Mouse (Mus musculus) stomach, embryonic 14.5 days (tissue): Measurements from ENCODE around the gene Txndc9. TPM values are rescaled to one million over a fixed set of nuclear protein-coding genes. Genes with fewer than 3 reads are reported as not detected.

ENCODE experiments used
- ATAC-seq: fragments of 200-750 bp; cut with Nextera tagmentation; 2 replicates; pipeline ENCODE4 v1.8.0; 2017; ENCODE audit warnings: low read depth, moderate TSS enrichment; ENCODE audit not compliant: insufficient number of reproducible peaks, insufficient read depth, low FRiP score
- H3K27ac ChIP-seq: fragments of 300-500 bp; sonication (generic); 2 replicates; pipeline ENCODE4 v1.5.1; 2014; ENCODE audit warnings: mild to moderate bottlenecking, low read length, moderate library complexity, mixed read lengths
- H3K27me3 ChIP-seq: fragments of 300-500 bp; sonication (generic); 2 replicates; pipeline ENCODE4 v1.6.1; 2014; ENCODE audit warnings: low read length, control low read depth, mixed read lengths; ENCODE audit not compliant: control insufficient read depth, insufficient read depth
- H3K36me3 ChIP-seq: fragments of 300-500 bp; sonication (generic); 2 replicates; pipeline ENCODE4 v1.6.1; 2014; ENCODE audit warnings: mild to moderate bottlenecking, control low read depth, low read length, moderate library complexity, mixed read lengths; ENCODE audit not compliant: control insufficient read depth, insufficient read depth
- H3K4me1 ChIP-seq: fragments of 300-500 bp; sonication (generic); 2 replicates; pipeline ENCODE4 v1.6.1; 2014; ENCODE audit warnings: low read length, control low read depth, mixed read lengths; ENCODE audit not compliant: control insufficient read depth, insufficient read depth
- H3K4me2 ChIP-seq: fragments of 300-500 bp; sonication (generic); replicated peaks from 2 replicates; pipeline ENCODE4 v1.6.1; 2014; ENCODE audit warnings: low read depth, low read length, control low read depth
- H3K4me3 ChIP-seq: fragments of 300-500 bp; sonication (generic); 2 replicates; pipeline ENCODE4 v1.5.1; 2014; ENCODE audit warnings: low read depth, low read length, control low read depth
- H3K9ac ChIP-seq: fragments of 300-500 bp; sonication (generic); replicated peaks from 2 replicates; pipeline ENCODE4 v1.6.1; 2014; ENCODE audit warnings: low read depth, mild to moderate bottlenecking, control low read depth, low read length, moderate library complexity, mixed read lengths
- H3K9me3 ChIP-seq: fragments of 300-500 bp; sonication (generic); 2 replicates; pipeline ENCODE4 v1.6.1; 2016; ENCODE audit warnings: low read depth, low read length, control low read depth; ENCODE audit not compliant: control insufficient read depth
- WGBS: fragments of 180-500 bp; shearing (Covaris S2); extraction: QIAGEN DNeasy Blood & Tissue Kit; methylation state at CpG from one replicate; pipeline ENCODE4 v1.1.7; 2014; 5-methylcytosine and 5-hydroxymethylcytosine counted together
- polyA plus RNA-seq: library from polyadenylated mRNA; unstranded; fragments of >200 nt; fragmentation: Nextera tagmentation; extraction: Ambion mirVana; gene quantifications from 2 replicates; pipeline ENCODE4 v1.2.1, GENCODE M21; 2014

Txndc9 gene
- polyA plus RNA-seq, 1 experiment from 2014 or later, result 144 TPM

- ATAC-seq, result peak; percentile 65; the same call in 1 of the 2 replicates
- no peak overlapping the region for H3K4me3 ChIP-seq
- no peaks in the 10 kb centered on the region for H3K36me3 ChIP-seq
- no peaks in the 10 kb centered on the region for H3K9me3 ChIP-seq
- H3K27ac ChIP-seq, result no peak overlapping the region
- WGBS, result 84% methylated on average over 6 of the region's 6 CpGs
- H3K9ac ChIP-seq, result no peak overlapping the region
- no peaks in the 10 kb centered on the region for H3K27me3 ChIP-seq
- H3K4me2 ChIP-seq, result no peak overlapping the region
- H3K4me1 ChIP-seq, result no peaks in the 10 kb centered on the region
Measured at GRCm38 (mm10) chr1:38011647-38012046, 14.0 kb upstream of the Txndc9 start.

- Histone ChIP-seq H3K9ac (no peak overlapping the region), H3K27ac (no peak overlapping the region), H3K4me3 (no peak overlapping the region), H3K9me3 (no peaks in the 10 kb centered on the region), H3K27me3 (no peaks in the 10 kb centered on the region), H3K4me2 (no peak overlapping the region), H3K36me3 (no peaks in the 10 kb centered on the region), H3K4me1 (no peaks in the 10 kb centered on the region)
- ATAC-seq, result no peak
- 66% methylated on average over 3 of the region's 3 CpGs for WGBS
Measured at GRCm38 (mm10) chr1:38006741-38007140, 9.0 kb upstream of the Txndc9 start.

GRCm38 (mm10) chr1:38003046-38003445 is 5.4 kb upstream of the Txndc9 start:
- H3K36me3 ChIP-seq, result no peaks in the 10 kb centered on the region
- no peak overlapping the region for H3K9ac ChIP-seq
- H3K4me1 ChIP-seq, result peaks cover 8% of the 10 kb centered on the region
- H3K4me3 ChIP-seq, result no peak overlapping the region
- H3K9me3 ChIP-seq, result no peaks in the 10 kb centered on the region
- ATAC-seq, result no peak
- H3K4me2 ChIP-seq, result no peak overlapping the region
- H3K27ac ChIP-seq, result no peak overlapping the region
- H3K27me3 ChIP-seq, result no peaks in the 10 kb centered on the region
- WGBS, result 83% methylated on average over 3 of the region's 3 CpGs

GRCm38 (mm10) chr1:38001956-38002355 is 4.3 kb upstream of the Txndc9 start:
- no peak overlapping the region for H3K4me2 ChIP-seq
- WGBS, result 94% methylated on average over 9 of the region's 9 CpGs
- H3K36me3 ChIP-seq, result no peaks in the 10 kb centered on the region
- no peaks in the 10 kb centered on the region for H3K9me3 ChIP-seq
- no peak overlapping the region for H3K9ac ChIP-seq
- peaks cover 8% of the 10 kb centered on the region for H3K4me1 ChIP-seq
- ATAC-seq, result no peak
- H3K4me3 ChIP-seq, result no peak overlapping the region
- no peaks in the 10 kb centered on the region for H3K27me3 ChIP-seq
- H3K27ac ChIP-seq, result no peak overlapping the region

DNA sequence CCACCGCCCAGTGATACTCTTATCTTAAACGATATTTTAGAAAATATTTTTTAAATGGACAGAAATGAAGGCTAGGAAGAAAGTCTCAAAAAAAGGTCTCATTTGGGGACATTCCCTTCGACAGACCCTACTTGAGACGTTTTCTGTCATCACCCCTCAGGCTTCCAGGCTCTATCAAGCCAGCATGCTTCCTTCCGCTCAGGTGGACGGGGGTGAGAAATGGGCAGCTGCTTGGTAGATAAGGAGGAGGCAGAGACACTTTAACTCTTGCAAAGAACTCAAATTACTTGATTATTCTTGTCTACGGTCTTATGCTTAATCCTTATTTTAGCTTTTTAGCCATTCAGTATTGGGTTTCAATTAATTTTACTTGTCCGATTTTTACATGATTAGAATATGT is 3.2 kb upstream of the Txndc9 start:
- Histone ChIP-seq H3K9ac (no peak overlapping the region), H3K9me3 (no peaks in the 10 kb centered on the region), H3K4me2 (no peak overlapping the region), H3K27ac (no peak overlapping the region), H3K27me3 (no peaks in the 10 kb centered on the region), H3K4me3 (no peak overlapping the region), H3K4me1 (peaks cover 11% of the 10 kb centered on the region), H3K36me3 (no peaks in the 10 kb centered on the region)
- WGBS, result 87% methylated on average over 8 of the region's 8 CpGs
- ATAC-seq, result no peak

- peaks cover 10% of the 10 kb centered on the region for H3K36me3 ChIP-seq
- H3K4me3 ChIP-seq, result 0 out of 2 replicates have a peak overlapping the region, but pooled peaks have one; percentile 99
- H3K4me2 ChIP-seq, result peak overlapping the region; percentile 63
- ATAC-seq, result no peak
- H3K27me3 ChIP-seq, result no peaks in the 10 kb centered on the region
- H3K4me1 ChIP-seq, result peaks cover 11% of the 10 kb centered on the region
- WGBS, result 71% methylated on average over 3 of the region's 3 CpGs
- no peak overlapping the region for H3K27ac ChIP-seq
- H3K9me3 ChIP-seq, result no peaks in the 10 kb centered on the region
- H3K9ac ChIP-seq, result no peak overlapping the region
Measured at GRCm38 (mm10) chr1:37999552-37999951, 1.9 kb upstream of the Txndc9 start.

DNA sequence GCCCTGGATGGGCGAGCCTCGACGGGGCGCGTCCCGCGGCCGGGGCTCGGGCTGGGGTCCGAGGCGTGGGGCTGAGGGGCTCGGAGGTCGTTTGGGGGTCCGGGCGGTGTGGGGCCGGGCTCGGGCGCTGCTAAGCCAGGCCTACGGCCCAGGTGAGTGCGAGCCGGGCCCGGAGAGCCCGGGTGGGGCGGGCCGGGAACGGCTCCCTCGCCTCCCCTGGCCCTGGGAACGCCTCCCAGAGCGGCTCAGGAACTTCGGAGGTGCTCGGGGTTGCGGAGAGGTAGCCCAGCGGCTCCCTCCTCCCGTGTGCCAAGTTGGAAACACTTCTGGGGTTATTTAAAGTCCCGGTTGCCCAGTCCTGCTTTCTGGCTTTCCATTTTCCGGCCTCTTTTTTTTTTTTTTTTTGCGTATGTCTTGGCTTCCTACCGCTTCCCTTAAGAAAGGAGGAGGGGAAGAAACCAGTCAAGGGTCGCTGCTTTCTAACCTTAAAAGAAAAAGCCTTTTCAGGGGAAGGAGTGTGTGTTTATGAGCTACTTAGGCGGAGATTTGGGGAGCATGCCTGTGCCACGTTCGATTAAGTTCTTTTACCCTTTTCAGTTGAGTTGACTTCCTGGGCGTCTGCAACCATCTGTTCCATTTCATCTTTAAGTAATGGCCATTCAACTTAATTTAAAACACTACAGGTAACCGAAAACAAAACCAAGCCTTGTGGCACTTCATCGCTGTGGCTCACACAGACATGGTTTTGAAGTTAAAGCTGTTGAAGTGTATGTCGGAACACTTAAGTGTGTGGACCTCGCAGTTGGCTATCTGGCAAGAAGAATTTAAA is 892 bp upstream of the Txndc9 start:
- H3K9ac ChIP-seq, result peak overlapping the region; percentile 92
- ATAC-seq, result peak; percentile 16; the same call in 1 of the 2 replicates
- H3K36me3 ChIP-seq, result peaks cover 20% of the 10 kb centered on the region
- peak overlapping the region; percentile 89 for H3K27ac ChIP-seq
- no peaks in the 10 kb centered on the region for H3K9me3 ChIP-seq
- WGBS, result 4% methylated on average over 34 of the region's 47 CpGs
- no peaks in the 10 kb centered on the region for H3K27me3 ChIP-seq
- peak overlapping the region; percentile 63 for H3K4me2 ChIP-seq
- H3K4me3 ChIP-seq, result peak overlapping the region; percentile 99
- peaks cover 11% of the 10 kb centered on the region for H3K4me1 ChIP-seq

DNA sequence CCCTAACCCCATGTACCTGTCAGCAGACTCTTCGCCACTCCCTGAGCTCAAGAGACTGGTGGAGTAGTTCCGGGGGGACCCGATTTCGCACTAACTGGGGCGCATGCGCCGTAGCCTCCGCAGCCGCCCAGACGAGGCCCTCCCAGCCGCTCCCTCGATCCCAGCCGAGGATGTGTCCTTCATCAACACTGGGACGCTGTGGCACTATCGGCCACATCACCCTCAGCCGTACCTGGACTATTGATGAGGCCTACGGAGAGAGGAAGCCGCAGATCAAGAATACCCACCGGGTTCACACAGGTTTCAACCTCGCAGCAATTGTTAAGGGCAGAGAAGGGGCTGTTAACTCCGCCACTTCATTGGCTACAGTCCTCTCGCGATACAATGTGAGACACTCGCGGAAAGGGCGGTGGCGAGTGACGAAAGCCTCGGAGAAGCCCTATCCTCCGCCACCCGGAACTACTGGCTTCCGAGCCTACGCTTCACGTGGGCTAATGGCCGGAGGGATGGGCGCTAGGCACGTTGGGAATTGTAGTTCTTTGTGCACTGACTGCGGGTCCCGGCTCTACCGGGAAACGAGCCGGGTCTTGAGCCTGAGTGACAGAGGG is 712 bp downstream of the Txndc9 start:
- Histone ChIP-seq H3K9ac (peak overlapping the region; percentile 52), H3K27ac (peak overlapping the region; percentile 89), H3K9me3 (no peaks in the 10 kb centered on the region), H3K4me1 (peaks cover 11% of the 10 kb centered on the region), H3K27me3 (no peaks in the 10 kb centered on the region), H3K36me3 (peaks cover 33% of the 10 kb centered on the region), H3K4me3 (peak overlapping the region; percentile 99), H3K4me2 (peak overlapping the region; percentile 75)
- WGBS, result under 1% methylated on average over 42 of the region's 42 CpGs
- ATAC-seq, result peak; percentile 96
